ENCODE assay signal across 26 mouse cellular contexts in the genomic region with DNA sequence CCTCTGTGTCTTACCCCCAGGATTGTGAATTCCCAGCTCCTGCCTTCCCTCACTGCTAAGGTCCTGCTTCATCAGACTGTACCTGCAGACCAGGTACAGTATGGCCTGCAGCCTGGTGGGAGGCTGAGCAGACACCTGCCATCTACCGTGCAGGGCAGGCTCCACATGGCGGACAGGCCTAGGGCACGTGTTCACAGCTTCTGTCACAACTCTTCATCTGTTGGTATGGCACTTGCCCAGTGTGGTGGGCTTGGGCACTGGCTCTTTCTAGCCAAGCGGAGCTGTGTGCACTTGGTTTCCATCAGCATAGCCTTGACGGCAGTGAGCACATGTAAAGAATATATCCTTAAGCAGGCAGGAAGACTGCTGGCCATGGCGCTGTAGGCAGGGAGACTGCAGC. TPM values are rescaled to one million over a fixed set of nuclear protein-coding genes. Genes with fewer than 3 reads are reported as not detected.
DNase-seq lines count a peak whose midpoint lies in the region; ATAC-seq and TF ChIP-seq lines count a peak whose summit lies in the region.
"Had no signal": no experiment of that assay in that cellular context is flagged by ENCODE, and none has a peak within 500 bp of the region (broad histone marks: within the 10 kb centered on the region; RNA-seq: fewer than 3 reads in every experiment).

No protein-coding gene starts in this region.

- peaks cover 4% of the 10 kb centered on the region for H3K9me3 ChIP-seq in megakaryocyte, embryonic 14.5 days

- peak; percentile 37 to 53 for DNase-seq in cerebellum, postnatal 14 days
- no peak for DNase-seq in layer of hippocampus, adult 2 months (ENCODE audit: low spot score in 2 of 2)
- no peak for DNase-seq in layer of hippocampus, adult 9-10 months (ENCODE audit: low spot score)
- no peak for DNase-seq in c-Kit-positive CD71-positive TER-119-positive erythroid progenitor cells, embryonic 14.5 days (ENCODE audit: low spot score)
- DNase-seq: adrenal gland, adult 2 months; adrenal gland, adult 8-10 months; adrenal gland, postnatal 10 days; adrenal gland, postnatal 14 days; adrenal gland, postnatal 25 days; adrenal gland, postnatal 36 days; B cell, adult 2 months; cerebellum, adult 11 months; cerebellum, adult 11-12 months; cerebellum, adult 18-20 months; cerebellum, adult 2 months had no signal

- H3K4me1 ChIP-seq in megakaryocyte, embryonic 14.5 days, result peaks cover 81% of the 10 kb centered on the region

- peak overlapping the region; percentile 98; the same call in 1 of the 2 replicates for H3K27ac ChIP-seq in layer of hippocampus, adult 2 months

- TF ChIP-seq CTCF in layer of hippocampus, adult 2 months (conservative IDR thresholded peaks at IDR 0.05), result no peak

- no peak for ATAC-seq in cerebellum, adult (ENCODE audit: insufficient number of reproducible peaks, low FRiP score, low TSS enrichment)
- ATAC-seq in megakaryocyte, adult 5-6 weeks (ENCODE audit: poor library complexity, severe bottlenecking), result no peak
- ATAC-seq in erythroblast, adult 5-6 weeks (replicated peaks; ENCODE audit: low FRiP score, poor library complexity, severe bottlenecking), result 0 out of 2 replicates have a peak, but pooled peaks have one; percentile 35
- ATAC-seq: activated CD4-positive, CD25-positive, alpha-beta regulatory T cell, adult 4 months; CD4-positive, CD25-positive, alpha-beta regulatory T cell, adult 4 months; Patski had no signal

- H3K27me3 ChIP-seq in megakaryocyte, embryonic 14.5 days (replicated peaks), result no peaks in the 10 kb centered on the region
- H3K27me3 ChIP-seq: CH12.LX, Patski had no signal

- H3K36me3 ChIP-seq in megakaryocyte, embryonic 14.5 days (replicated peaks; ENCODE audit: low read length), result peaks cover 98% of the 10 kb centered on the region

- H3K4me3 ChIP-seq in layer of hippocampus, adult 2 months, result no peak overlapping the region
- H3K4me3 ChIP-seq in megakaryocyte, embryonic 14.5 days (replicated peaks), result peak overlapping the region; percentile 19

RNA-seq across cellular contexts. Expression of a gene that starts 11.0 kb away (rescaled TPM):
- total RNA-seq in layer of hippocampus, adult 2 months (2021), result not detected
- 1.0 and 1.4 TPM in 2 replicates for polyA plus RNA-seq in megakaryocyte, embryonic 14.5 days (2012; ENCODE audit: insufficient read depth, low replicate concordance)
- total RNA-seq in megakaryocyte, adult 5-6 weeks (2015), result 0.23 TPM in 1 of 2 replicates, not detected in the other
- 0.73 and 1.2 TPM in 2 replicates for total RNA-seq in megakaryocyte, adult 5-6 weeks (2017)
- total RNA-seq in erythroblast, adult 5-6 weeks (2015; ENCODE audit: low replicate concordance), result not detected in 2 replicates
- total RNA-seq in erythroblast, adult 5-6 weeks (2017; ENCODE audit: low replicate concordance), result not detected in 2 replicates
- total RNA-seq: adrenal gland, adult 18-20 months; adrenal gland, postnatal 14 days; adrenal gland, postnatal 36 days; CH12.LX; G1E had no signal
- polyA plus RNA-seq: activated CD4-positive, CD25-positive, alpha-beta regulatory T cell, adult 4 months; adrenal gland, adult 2 months; brain, embryonic 14.5 days; cerebellum, adult 2 months; G1E had no signal

RNA-seq across cellular contexts. Expression of a gene that starts 24.0 kb away (rescaled TPM):
- total RNA-seq in layer of hippocampus, adult 2 months (2021), result 10 to 100 TPM; 30.3 to 37.5 TPM
- 214 and 827 TPM in 2 replicates for polyA plus RNA-seq in megakaryocyte, embryonic 14.5 days (2012; ENCODE audit: insufficient read depth, low replicate concordance)
- total RNA-seq in megakaryocyte, adult 5-6 weeks (2015), result 14.7 and 18.8 TPM in 2 replicates
- 13.4 and 14.9 TPM in 2 replicates for total RNA-seq in megakaryocyte, adult 5-6 weeks (2017)
- total RNA-seq in erythroblast, adult 5-6 weeks (2015; ENCODE audit: low replicate concordance), result 3.5 TPM in 1 of 2 replicates, not detected in the other
- total RNA-seq in erythroblast, adult 5-6 weeks (2017; ENCODE audit: low replicate concordance), result 1.5 and 5.0 TPM in 2 replicates

RNA-seq across cellular contexts. Expression of a gene that starts 24.0 kb away (rescaled TPM):
- 10 to 100 TPM; 21.4 to 30.4 TPM for total RNA-seq in layer of hippocampus, adult 2 months (2021)
- polyA plus RNA-seq in megakaryocyte, embryonic 14.5 days (2012; ENCODE audit: insufficient read depth, low replicate concordance), result 23.5 and 26.3 TPM in 2 replicates
- total RNA-seq in megakaryocyte, adult 5-6 weeks (2015), result 31.2 and 35.1 TPM in 2 replicates
- 20.7 and 21.7 TPM in 2 replicates for total RNA-seq in megakaryocyte, adult 5-6 weeks (2017)
- 7.5 and 8.2 TPM in 2 replicates for total RNA-seq in erythroblast, adult 5-6 weeks (2015; ENCODE audit: low replicate concordance)
- total RNA-seq in erythroblast, adult 5-6 weeks (2017; ENCODE audit: low replicate concordance), result 0.17 and 3.3 TPM in 2 replicates

RNA-seq across cellular contexts. Expression of a gene that starts 27.8 kb away (rescaled TPM):
- 100 to 1,000 TPM; 223 to 224 TPM for total RNA-seq in layer of hippocampus, adult 2 months (2021)
- not detected in 2 replicates for polyA plus RNA-seq in megakaryocyte, embryonic 14.5 days (2012; ENCODE audit: insufficient read depth, low replicate concordance)
- total RNA-seq in megakaryocyte, adult 5-6 weeks (2015), result not detected in 2 replicates
- not detected in 2 replicates for total RNA-seq in megakaryocyte, adult 5-6 weeks (2017)
- not detected in 2 replicates for total RNA-seq in erythroblast, adult 5-6 weeks (2015; ENCODE audit: low replicate concordance)
- not detected in 2 replicates for total RNA-seq in erythroblast, adult 5-6 weeks (2017; ENCODE audit: low replicate concordance)
- total RNA-seq: CH12.LX had no signal
- polyA plus RNA-seq: activated CD4-positive, CD25-positive, alpha-beta regulatory T cell, adult 4 months; CD4-positive, CD25-positive, alpha-beta regulatory T cell, adult 4 months; G1E had no signal

RNA-seq across cellular contexts. Expression of a gene that starts 40.7 kb away (rescaled TPM):
- 10 to 100 TPM; 40.6 to 40.8 TPM for total RNA-seq in layer of hippocampus, adult 2 months (2021)
- polyA plus RNA-seq in megakaryocyte, embryonic 14.5 days (2012; ENCODE audit: insufficient read depth, low replicate concordance), result 30.3 and 35.0 TPM in 2 replicates
- total RNA-seq in megakaryocyte, adult 5-6 weeks (2015), result 11.3 and 11.7 TPM in 2 replicates
- total RNA-seq in megakaryocyte, adult 5-6 weeks (2017), result 11.6 and 14.5 TPM in 2 replicates
- total RNA-seq in erythroblast, adult 5-6 weeks (2015; ENCODE audit: low replicate concordance), result 3.5 and 4.6 TPM in 2 replicates
- 3.9 and 11.2 TPM in 2 replicates for total RNA-seq in erythroblast, adult 5-6 weeks (2017; ENCODE audit: low replicate concordance)

Comparison
In these comparisons a context has a peak if more than half of its experiments do, and no peak if none do; other contexts are left out.
1. DNase-seq: peak in cerebellum, postnatal 14 days (2 of 2); none in layer of hippocampus, adult 2 months (0 of 2), layer of hippocampus, adult 9-10 months (single experiment) and c-Kit-positive CD71-positive TER-119-positive erythroid progenitor cells, embryonic 14.5 days (single experiment).